Mouse (Mus musculus): ENCODE data around the gene Flvcr2. TPM values are rescaled to one million over a fixed set of nuclear protein-coding genes. Genes with fewer than 3 reads are reported as not detected.

Flvcr2 gene
- total and polyA plus RNA-seq, 3 experiments: 2.4 to 5.2 (median 3.7) TPM

DNA sequence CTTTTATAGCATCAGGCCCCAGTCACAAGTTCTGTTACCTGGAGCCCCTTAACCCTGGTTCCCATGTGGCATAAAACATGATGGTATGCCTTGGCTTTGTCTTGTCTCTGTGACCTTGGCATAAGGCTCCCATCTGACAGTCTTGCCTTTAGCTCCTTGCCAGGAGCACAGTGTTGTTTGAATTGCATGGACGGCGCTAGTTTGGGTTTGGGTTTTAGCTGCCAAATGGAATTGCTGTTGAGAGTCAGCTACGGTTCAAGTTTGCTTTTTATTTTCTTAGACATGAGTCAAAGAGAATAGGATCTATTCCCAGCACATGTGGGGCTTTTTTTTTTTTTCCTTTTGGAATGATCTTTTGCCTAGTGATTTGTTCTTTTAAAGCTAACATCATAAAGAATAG, 112.8 kb downstream of the Flvcr2 start:
- DNase-seq: no peak

DNA sequence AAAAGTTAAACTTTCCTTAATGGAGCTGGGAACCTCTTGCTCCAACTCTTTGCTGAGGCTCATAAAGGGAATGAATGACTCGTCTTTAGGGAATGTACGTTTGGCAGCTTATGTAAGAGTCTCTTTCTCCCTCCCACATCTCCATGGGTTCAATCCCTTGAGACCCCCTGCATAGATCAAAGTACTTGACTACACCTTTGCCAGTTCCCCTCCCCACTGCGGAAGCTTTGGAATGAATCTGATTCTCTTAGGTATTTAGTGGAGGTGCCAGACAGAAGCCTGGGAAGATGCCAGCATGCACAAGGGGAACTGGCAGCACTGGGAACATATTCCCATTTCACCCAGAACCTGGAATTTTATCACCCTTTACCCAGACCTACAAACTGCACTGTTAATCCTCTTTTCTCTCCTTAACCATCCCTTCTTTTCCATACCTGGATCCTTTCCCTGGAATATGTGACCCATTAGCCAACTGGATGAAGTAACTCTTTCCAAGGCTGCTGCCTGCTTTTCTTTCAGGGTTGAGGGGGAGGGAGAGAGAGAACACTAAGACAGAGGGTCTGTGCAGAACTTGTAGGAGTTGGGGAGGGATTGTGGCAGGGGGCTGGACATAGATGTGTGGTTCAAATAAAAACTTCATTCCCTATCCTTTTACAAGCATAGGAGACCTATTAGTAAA, 113.3 kb downstream of the Flvcr2 start:
- peak; percentile 17 for DNase-seq

DNA sequence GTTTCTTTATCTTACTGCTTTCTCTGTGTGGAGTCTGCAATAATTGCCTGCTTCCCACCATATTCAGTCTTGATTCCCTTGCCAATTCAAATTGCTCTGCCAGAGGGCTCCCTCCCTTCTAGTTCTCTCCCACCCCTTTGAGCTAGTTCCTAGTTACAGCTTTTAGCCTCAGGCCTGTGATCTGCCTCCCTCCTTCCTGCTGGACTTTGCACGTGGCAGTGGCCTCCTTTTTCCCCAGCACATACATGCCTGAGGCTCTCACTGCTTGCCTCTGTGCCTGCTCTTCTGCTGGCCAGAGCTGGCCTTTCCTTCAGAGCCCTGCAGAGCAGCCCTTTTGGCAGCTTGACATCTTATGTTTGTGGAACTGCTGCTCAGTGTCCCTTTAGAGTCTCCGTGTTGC, 116.2 kb downstream of the Flvcr2 start:
- no peak for DNase-seq

Small RNA genes within 50 kb of the gene (microRNA-seq; reads per million reads assigned to microRNA genes)
- gene Gm47285: 0.41 to 1.1 reads per million in 2 experiments

Other genes starting within 250 kb of the Flvcr2 start
- gene Jdp2, start 147.5 kb upstream of the Flvcr2 start, total RNA-seq (2021): 10 to 100 TPM; 17.6 to 22.1 TPM
- gene Jdp2, start 147.5 kb upstream of the Flvcr2 start, polyA plus RNA-seq (2012; rRNA removed): 16.3 and 16.9 TPM in 2 replicates
- under 1 TPM; 0.41 to 0.81 TPM for gene Batf, start 59.9 kb upstream of the Flvcr2 start, total RNA-seq (2021)
- gene Batf, start 59.9 kb upstream of the Flvcr2 start, polyA plus RNA-seq (2012; rRNA removed): 0.44 and 1.9 TPM in 2 replicates
- gene Erg28, start 78.0 kb downstream of the Flvcr2 start, total RNA-seq (2021): 10 to 100 TPM; 34.9 to 38.2 TPM
- gene Erg28, start 78.0 kb downstream of the Flvcr2 start, polyA plus RNA-seq (2012; rRNA removed): 18.6 and 21.2 TPM in 2 replicates
- gene Ttll5, start 78.1 kb downstream of the Flvcr2 start, total RNA-seq (2021): 10 to 100 TPM; 26.1 to 27.4 TPM
- 10.9 and 12.5 TPM in 2 replicates for gene Ttll5, start 78.1 kb downstream of the Flvcr2 start, polyA plus RNA-seq (2012; rRNA removed)

All from adrenal gland, adult 2 months (tissue).